Mouse (Mus musculus) lung, adult 2 months (tissue): ENCODE results near the gene Csf2rb2. TPM values are rescaled to one million over a fixed set of nuclear protein-coding genes. Genes with fewer than 3 reads are reported as not detected.

Experiments
- DNase-seq: peaks from one replicate; pipeline ENCODE4 v3.0.0; 2022
- H3K4me1 ChIP-seq: fragments of 200-500 bp; 2 replicates; pipeline ENCODE4 v1.6.1; 2011; ENCODE audit warnings: low read length; ENCODE audit not compliant: control insufficient read depth, insufficient read depth
- H3K4me3 ChIP-seq: fragments of 200-500 bp; replicated peaks from 2 replicates; pipeline ENCODE3; 2011; ENCODE audit warnings: low read depth, mild to moderate bottlenecking, control low read depth, low read length; ENCODE audit errors: extremely low read depth
- CTCF ChIP-seq: fragments of 200-500 bp; IDR thresholded peaks from 2 replicates; pipeline ENCODE4 v1.5.1; 2011; ENCODE audit warnings: mild to moderate bottlenecking, low read length, control low read depth; ENCODE audit not compliant: insufficient read depth
- POLR2A ChIP-seq: fragments of 200-500 bp; IDR thresholded peaks from 2 replicates; pipeline ENCODE4 v1.6.1; 2011; ENCODE audit warnings: low read depth, mild to moderate bottlenecking, control low read depth, low read length, borderline replicate concordance; ENCODE audit errors: extremely low read depth
- WGBS: fragments of 180-500 bp; shearing (Covaris S2); methylation state at CpG from one replicate; pipeline ENCODE4 v1.1.7; 2018; 5-methylcytosine and 5-hydroxymethylcytosine counted together
- polyA plus RNA-seq: library from polyadenylated mRNA; depleted of rRNA; stranded (reverse); fragments of >200 nt; gene quantifications from 2 replicates; pipeline ENCODE4 v1.2.3, GENCODE M21; 2012

The Csf2rb2 gene
- polyA plus RNA-seq, 1 experiment: 9.5 TPM

DNA sequence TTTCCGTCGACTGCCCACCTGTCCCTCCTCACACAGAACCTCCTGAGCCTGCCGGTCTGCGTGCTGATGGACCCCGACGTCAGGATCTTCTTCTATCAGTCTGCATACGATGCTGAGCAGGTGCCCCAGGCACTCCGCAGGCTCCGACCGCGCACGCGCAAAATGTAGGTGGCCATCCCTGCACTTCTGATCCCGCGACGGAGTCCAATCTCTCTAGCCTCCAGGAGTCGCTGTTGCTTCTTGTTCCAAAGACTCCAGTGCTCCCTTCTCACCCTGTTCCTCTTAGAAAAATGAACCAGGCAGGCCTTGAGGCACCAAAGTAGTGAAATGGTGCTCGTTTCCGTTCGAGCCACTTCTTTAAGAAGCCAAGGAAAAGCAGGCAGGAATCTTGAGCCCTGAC lies 50.8 kb downstream of the Csf2rb2 start:
- TF ChIP-seq CTCF: peak; percentile 11; the same call in 1 of the 2 replicates
- no peak for TF ChIP-seq POLR2A
- Histone ChIP-seq H3K4me1 (no peaks in the 10 kb centered on the region), H3K4me3 (no peak overlapping the region)
- no peak for DNase-seq
- 30% methylated on average over 20 of the region's 20 CpGs for WGBS

- no peak overlapping the region for H3K4me3 ChIP-seq
- DNase-seq: peak; percentile 4
- TF ChIP-seq POLR2A (no peak), CTCF (no peak)
- H3K4me1 ChIP-seq: peaks cover 6% of the 10 kb centered on the region; the same call in 1 of the 2 replicates
- WGBS: 18% methylated on average over 3 of the region's 3 CpGs
Observed at GRCm38 (mm10) chr15:78248410-78248809, 57.1 kb downstream of the Csf2rb2 start.

- Histone ChIP-seq H3K4me3 (no peak overlapping the region), H3K4me1 (peaks cover 6% of the 10 kb centered on the region; the same call in 1 of the 2 replicates)
- TF ChIP-seq CTCF (no peak), POLR2A (no peak)
- WGBS: 52% methylated on average over 2 of the region's 2 CpGs
- DNase-seq: peak; percentile 4
Observed at GRCm38 (mm10) chr15:78247659-78248058, 57.9 kb downstream of the Csf2rb2 start.

GRCm38 (mm10) chr15:78246143-78247116 lies 59.1 kb downstream of the Csf2rb2 start:
- TF ChIP-seq POLR2A (no peak), CTCF (no peak)
- Histone ChIP-seq H3K4me3 (no peak overlapping the region), H3K4me1 (peaks cover 6% of the 10 kb centered on the region; the same call in 1 of the 2 replicates)
- DNase-seq: no peak
- 65% methylated on average over 18 of the region's 18 CpGs for WGBS

DNA sequence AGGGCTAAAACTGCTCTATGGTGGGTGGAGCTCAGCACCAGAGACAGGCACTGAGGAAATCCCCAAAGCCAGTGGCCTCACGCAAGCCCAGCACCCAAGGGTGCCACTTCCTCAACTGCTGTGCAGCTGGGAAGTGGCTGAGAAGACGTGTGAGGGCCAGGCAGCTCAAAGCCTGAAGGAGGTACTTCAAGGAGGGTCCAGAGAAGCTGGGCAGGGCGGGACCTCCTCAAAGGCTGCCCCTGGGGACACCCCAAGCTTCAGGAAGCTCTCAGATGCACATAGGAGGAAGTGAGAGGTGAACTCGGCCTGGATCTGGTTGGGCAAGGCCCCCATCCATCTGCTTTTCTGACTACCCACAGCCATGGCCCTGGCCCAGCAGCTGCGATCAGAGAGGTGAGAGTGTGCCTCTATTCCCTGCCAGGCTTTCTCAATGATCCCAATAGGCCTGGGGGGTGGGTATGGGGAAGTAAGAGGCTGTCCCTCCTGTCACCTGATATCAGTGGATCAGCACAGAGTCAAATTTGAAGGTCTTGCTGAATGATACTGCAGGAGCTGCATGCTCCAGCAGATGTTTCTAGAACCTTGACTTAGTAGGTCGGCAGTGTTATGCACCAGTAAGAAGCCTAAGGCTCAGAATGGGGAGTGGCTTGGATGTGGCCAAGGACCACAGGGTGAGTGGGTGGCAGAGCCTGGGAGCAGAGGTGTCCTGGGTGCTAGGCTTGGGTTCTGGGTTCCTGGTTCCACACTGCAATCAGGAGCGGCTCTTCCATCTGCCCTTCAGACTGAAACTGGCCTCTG lies 60.6 kb downstream of the Csf2rb2 start, which contains the start of gene Ncf4:
TSS of gene Ncf4 (plus strand) at position 107 of the 798 bp plus-strand sequence.
- DNase-seq: peak; percentile 13
- Histone ChIP-seq H3K4me1 (peaks cover 6% of the 10 kb centered on the region; the same call in 1 of the 2 replicates), H3K4me3 (peak within 1 kb of the TSS; percentile 13)
- 59% methylated on average over 7 of the region's 7 CpGs for WGBS
- TF ChIP-seq POLR2A (no peak), CTCF (no peak)

- TF ChIP-seq CTCF: no peak
- no peak for TF ChIP-seq POLR2A
- H3K4me1 ChIP-seq: peaks cover 6% of the 10 kb centered on the region; the same call in 1 of the 2 replicates
- H3K4me3 ChIP-seq: no peak overlapping the region
- WGBS: 51% methylated on average over 6 of the region's 6 CpGs
- DNase-seq: no peak
Observed at GRCm38 (mm10) chr15:78243774-78244173, 61.7 kb downstream of the Csf2rb2 start.

GRCm38 (mm10) chr15:78243061-78243460 lies 62.5 kb downstream of the Csf2rb2 start:
- no peak for DNase-seq
- 76% methylated on average over 8 of the region's 8 CpGs for WGBS
- TF ChIP-seq POLR2A (no peak), CTCF (no peak)
- Histone ChIP-seq H3K4me1 (0 out of 2 replicates have a peak, but pooled peaks cover 2% of the 10 kb centered on the region), H3K4me3 (no peak overlapping the region)

- DNase-seq: no peak
- Histone ChIP-seq H3K4me3 (no peak overlapping the region), H3K4me1 (no peaks in the 10 kb centered on the region)
- no peak for TF ChIP-seq POLR2A
- no peak for TF ChIP-seq CTCF
- 46% methylated on average over 11 of the region's 11 CpGs for WGBS
Observed at GRCm38 (mm10) chr15:78241335-78241734, 64.2 kb downstream of the Csf2rb2 start.

GRCm38 (mm10) chr15:78239956-78240617 lies 65.4 kb downstream of the Csf2rb2 start:
- no peak for TF ChIP-seq POLR2A
- TF ChIP-seq CTCF: no peak
- WGBS: 55% methylated on average over 14 of the region's 14 CpGs
- Histone ChIP-seq H3K4me3 (no peak overlapping the region), H3K4me1 (no peaks in the 10 kb centered on the region)
- no peak for DNase-seq
